Mouse (Mus musculus): ENCODE results near the gene Robo2.

The Robo2 gene

DNA sequence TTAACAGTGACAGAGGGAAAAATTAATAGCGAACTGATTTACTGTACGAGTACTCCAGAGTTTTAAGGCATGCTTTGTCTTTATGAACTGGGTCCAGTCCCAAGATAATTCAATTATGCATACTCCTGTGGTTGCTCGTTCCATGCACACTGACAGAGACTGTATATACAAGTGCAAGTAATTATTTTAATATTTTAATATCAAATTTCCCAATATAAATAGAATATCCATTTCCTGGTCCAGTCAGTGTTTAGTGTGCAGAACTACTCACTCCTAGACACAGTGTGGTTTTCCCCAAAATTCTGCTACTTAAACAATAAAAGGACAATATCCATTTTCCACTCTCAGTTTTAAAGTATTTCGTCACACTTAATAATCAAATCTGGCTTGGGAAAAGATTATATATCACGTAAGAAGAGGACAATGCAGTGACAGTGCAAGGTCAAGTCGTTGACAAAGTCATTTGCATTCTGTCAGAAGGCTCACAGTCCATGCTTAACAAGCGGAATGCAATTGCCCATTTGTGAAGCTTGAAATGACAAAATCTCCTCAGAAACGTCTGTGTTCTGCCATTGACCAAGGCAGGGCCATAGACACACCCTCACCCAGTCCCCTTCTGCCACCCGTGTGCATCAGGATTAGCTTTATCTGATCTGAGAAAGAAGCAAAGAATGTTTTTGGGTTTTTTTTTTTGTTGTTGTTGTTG, 89.8 kb downstream of the Robo2 start:
- DNase-seq (ENCODE audit: low spot score): no peak

GRCm38 (mm10) chr16:74316150-74316549, 95.5 kb downstream of the Robo2 start:
- DNase-seq (ENCODE audit: low spot score): no peak

- DNase-seq (ENCODE audit: low spot score): no peak
Observed at GRCm38 (mm10) chr16:74313222-74313621, 98.4 kb downstream of the Robo2 start.

DNA sequence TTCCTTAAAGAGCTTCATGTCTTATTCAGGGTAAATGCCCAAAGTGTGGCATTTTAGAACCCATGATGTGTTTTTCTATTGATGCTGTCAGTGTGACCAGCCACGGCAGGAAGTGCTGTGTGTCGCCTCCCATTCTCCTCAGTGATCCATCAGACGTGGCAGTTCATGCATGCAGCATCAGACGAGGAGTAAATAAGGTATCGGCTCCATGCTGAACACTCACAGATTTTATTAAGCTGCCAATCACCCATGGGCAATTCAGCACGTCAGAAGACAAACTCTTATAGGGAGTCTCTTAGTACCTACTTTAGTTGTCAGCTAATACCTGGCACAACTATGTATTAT, 104.1 kb downstream of the Robo2 start:
- no peak for DNase-seq (ENCODE audit: low spot score)

DNA sequence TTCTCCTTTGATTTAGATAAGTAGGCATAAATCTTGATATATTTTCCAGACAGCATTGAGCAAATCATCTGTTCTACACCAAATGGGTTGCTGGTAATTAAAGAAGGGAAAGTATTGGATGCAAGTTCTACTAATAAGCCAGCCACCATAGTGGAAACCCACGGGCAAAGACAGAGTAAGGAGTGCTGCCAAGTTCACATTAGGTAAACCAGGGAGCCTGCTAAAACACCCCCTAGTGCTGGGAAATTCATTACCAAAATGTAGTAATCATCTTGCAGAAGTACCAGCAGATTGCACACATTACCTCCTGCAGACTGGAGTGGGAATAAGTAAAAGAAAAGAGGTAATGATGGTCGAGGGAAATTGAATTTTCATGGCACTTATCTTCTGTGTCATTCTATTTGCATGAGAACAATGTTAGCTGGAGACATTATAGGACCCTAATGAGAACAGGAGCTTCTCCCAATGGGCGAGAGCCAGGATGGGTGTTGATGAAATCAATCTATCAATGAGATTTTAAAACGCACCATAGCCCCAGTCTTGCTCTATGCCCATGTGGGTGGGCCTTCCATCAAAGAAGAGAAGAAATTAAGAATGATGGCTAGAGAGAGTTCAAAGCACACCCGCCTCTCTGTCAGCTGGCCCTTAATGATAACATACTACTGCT, 104.6 kb downstream of the Robo2 start:
- DNase-seq (ENCODE audit: low spot score): no peak

GRCm38 (mm10) chr16:74287878-74288277, 123.7 kb downstream of the Robo2 start:
- DNase-seq (ENCODE audit: low spot score): no peak

DNA sequence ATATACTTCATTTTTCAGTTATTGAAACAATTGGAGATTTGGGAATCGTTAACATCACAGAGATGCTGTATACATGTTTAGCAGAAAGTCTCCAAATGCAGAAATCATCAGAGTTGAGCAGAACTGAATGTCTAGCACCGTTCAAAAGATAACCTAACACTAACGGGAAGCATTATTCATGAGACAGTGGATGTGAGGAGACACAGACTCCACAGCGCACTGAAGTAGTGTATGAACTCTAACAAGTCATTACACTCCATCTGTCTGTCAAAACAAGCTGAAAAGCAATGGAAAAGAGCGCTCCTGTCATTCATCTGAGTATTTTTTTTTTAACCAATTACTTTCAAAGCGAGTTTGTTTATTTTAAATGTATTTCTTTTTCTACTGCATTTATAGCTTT, 129.1 kb downstream of the Robo2 start:
- DNase-seq (ENCODE audit: low spot score): no peak

DNA sequence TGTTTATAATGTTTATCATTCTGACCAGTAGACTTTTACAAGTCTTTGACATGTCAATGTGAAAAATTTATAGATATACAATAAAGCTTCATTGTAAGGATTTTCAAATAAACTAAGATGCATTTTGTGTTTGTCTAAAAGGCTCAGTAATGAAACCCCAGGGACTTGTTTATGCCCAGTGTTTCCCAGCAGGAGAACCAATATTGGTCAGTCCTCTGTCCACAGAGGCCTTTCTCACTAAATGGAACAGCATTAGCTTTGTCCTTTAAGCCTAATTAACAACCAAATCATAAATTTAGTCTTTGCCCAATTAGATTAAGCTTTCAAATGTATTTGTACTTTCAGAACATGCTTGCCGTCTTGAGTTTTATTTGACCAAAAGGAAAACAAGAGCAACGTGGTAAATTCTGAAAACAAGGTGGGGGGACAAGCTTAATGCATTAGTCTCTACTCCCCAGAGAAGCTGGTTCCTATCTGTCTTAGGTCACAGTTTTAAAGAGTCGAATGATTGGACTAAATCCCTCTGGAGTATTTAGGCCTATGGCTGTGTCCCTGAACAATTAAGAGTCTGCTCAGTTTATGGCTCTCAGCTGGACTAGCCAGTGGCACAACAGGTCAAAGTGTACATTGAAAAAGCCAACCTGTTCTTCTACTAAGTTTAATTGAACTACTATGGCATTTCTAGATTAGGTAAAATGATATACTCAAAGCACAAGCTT, 134.6 kb downstream of the Robo2 start:
- no peak for DNase-seq (ENCODE audit: low spot score)

- no peak for DNase-seq (ENCODE audit: low spot score)
Observed at GRCm38 (mm10) chr16:74274596-74274995, 137.0 kb downstream of the Robo2 start.

DNA sequence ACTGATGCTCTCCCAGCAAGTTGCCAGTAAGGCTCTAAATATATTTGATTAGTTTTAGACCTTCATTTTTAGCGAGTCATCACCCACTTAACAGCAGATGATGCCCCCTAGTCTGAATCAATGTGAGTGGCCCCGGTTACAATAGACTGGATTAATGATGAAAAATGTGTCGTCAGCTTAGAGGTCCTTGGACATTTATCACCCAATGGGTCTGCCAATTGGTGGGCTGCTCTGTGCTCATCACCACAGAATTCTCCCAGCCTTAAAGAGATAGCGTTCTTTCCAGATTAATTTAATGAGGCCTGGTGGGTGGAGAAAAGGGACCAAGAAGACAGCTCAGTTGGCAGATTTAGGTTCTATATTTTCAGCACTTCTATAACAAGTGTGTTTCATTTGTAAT, 138.6 kb downstream of the Robo2 start:
- DNase-seq (ENCODE audit: low spot score): no peak

- DNase-seq (ENCODE audit: low spot score): no peak
Observed at GRCm38 (mm10) chr16:74258241-74258640, 153.4 kb downstream of the Robo2 start.

DNA sequence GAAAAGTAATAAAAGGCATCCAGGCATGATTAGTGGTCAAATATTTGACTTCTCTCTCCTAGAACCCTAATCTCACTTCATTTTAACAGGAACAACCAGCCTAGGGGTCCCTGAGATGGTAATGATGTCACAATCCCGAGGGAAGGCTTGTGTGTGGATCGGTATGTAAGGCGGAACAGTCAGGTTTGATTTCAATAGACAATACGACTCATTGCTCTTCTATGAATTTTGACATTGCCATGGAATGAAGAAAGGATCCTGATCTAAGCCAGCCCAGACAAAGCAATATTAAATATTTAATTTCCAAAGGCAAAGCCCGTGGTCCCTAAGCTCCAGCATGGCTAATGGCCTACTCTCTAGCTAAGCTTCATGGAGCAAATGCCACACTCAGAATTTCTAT, 167.2 kb downstream of the Robo2 start:
- no peak for DNase-seq (ENCODE audit: low spot score)

GRCm38 (mm10) chr16:74241534-74241933, 170.1 kb downstream of the Robo2 start:
- DNase-seq (ENCODE audit: low spot score): no peak

DNA sequence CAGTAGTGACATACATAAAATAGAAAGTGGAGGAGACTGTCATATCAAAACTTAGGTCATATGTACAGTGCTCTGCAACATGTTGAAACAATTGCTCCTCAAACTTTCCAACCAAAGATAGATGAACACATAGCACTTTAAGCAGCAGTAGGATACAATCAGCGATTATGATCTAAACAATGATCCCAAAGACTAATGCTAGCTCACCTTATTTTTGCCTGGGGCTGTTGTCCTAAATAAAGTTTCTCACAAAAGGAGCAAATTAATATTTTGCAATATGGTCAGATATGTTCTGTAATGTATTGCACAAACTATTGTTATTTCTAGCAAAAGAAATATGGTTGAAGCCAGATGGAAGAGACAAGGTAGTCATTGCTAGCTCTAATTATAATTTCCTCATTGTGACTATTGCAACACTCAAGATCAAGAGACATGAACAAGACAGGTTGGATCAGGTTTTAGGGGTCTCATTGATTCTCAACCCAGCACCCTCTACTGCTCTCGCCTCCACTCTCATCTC, 174.2 kb downstream of the Robo2 start:
- no peak for DNase-seq (ENCODE audit: low spot score)

- no peak for DNase-seq (ENCODE audit: low spot score)
Observed at GRCm38 (mm10) chr16:74234393-74235059, 177.1 kb downstream of the Robo2 start.

DNA sequence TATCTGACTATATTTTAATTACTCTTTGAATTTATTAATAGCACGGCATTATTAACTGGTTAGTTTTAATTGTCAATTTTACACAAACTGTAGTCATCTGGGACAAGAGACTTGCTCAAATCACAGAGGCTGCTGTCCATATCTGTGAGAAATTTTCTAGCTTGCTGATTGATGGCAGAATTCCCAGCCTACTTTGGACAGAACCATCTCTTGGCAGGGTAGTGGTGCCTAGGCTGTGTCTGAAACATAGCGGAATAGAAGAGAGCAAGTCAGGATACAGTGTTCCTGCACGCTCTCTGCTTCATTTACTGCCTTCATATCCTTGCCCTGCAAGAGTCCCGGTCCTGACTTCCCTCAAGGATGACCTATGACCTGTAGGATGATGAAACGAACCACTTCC, 178.0 kb downstream of the Robo2 start:
- DNase-seq (ENCODE audit: low spot score): peak; percentile 16

GRCm38 (mm10) chr16:74227285-74227684, 184.3 kb downstream of the Robo2 start:
- DNase-seq (ENCODE audit: low spot score): no peak

GRCm38 (mm10) chr16:74225423-74226272, 186.0 kb downstream of the Robo2 start:
- DNase-seq (ENCODE audit: low spot score): no peak

- DNase-seq (ENCODE audit: low spot score): no peak
Observed at GRCm38 (mm10) chr16:74222501-74222900, 189.1 kb downstream of the Robo2 start.

DNA sequence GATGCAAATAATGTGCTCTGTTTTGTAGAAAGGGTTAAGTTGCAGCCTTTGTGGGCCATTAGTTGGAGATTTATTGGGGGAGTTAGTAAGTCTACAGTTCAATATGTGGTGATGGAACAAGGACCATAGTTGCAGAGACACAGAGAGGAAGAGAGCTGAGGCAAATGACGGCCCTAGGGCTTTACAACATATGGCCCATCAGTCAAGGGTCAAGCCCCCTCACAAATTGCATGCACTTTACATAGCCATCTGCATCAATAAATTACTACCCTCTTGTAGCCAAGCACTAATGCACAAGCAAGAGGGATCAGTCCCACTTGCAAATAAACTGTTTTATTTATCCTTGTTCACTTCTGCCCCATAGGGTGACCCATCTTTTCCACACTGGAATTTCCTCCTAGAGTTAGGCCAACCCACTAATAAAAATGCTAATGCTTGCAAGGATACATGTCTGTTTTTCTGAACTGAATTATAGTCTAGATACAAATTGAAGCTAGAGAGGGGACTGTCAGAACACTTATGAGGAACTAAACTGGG, 194.7 kb downstream of the Robo2 start:
- DNase-seq (ENCODE audit: low spot score): no peak

- no peak for DNase-seq (ENCODE audit: low spot score)
Observed at GRCm38 (mm10) chr16:74215791-74216190, 195.8 kb downstream of the Robo2 start.
